Mouse (Mus musculus): ENCODE results near the gene Nusap1. TPM values are rescaled to one million over a fixed set of nuclear protein-coding genes. Genes with fewer than 3 reads are reported as not detected.

Nusap1 gene
- polyA plus RNA-seq, 1 experiment from 2014 or later: 76.5 TPM

- Histone ChIP-seq H3K4me2 (no peak overlapping the region), H3K9me3 (ENCODE audit: control insufficient read depth, low read length) (no peaks in the 10 kb centered on the region), H3K27me3 (replicated peaks; ENCODE audit: control insufficient read depth, insufficient read depth, low read length) (no peaks in the 10 kb centered on the region), H3K27ac (ENCODE audit: low read depth, low read length) (no peak overlapping the region), H3K4me1 (replicated peaks; ENCODE audit: control insufficient read depth, insufficient read depth, low read length) (no peaks in the 10 kb centered on the region), H3K36me3 (ENCODE audit: control insufficient read depth, insufficient read depth, low read length) (no peaks in the 10 kb centered on the region; the same call in 1 of the 2 replicates), H3K9ac (ENCODE audit: low read depth, low read length) (no peak overlapping the region), H3K4me3 (ENCODE audit: low read depth, low read length) (no peak overlapping the region)
- 86% methylated on average over 1 of the region's 1 CpGs for WGBS
- DNase-seq (ENCODE audit: low spot score): no peak
- no peak for ATAC-seq (replicated peaks; ENCODE audit: low FRiP score)
Observed at GRCm38 (mm10) chr2:119696111-119696510, 78.0 kb downstream of the Nusap1 start.

GRCm38 (mm10) chr2:119698472-119698871, 80.4 kb downstream of the Nusap1 start:
- Histone ChIP-seq H3K9ac (ENCODE audit: low read depth, low read length) (no peak overlapping the region), H3K4me3 (ENCODE audit: low read depth, low read length) (no peak overlapping the region), H3K27me3 (replicated peaks; ENCODE audit: control insufficient read depth, insufficient read depth, low read length) (no peaks in the 10 kb centered on the region), H3K27ac (ENCODE audit: low read depth, low read length) (no peak overlapping the region), H3K9me3 (ENCODE audit: control insufficient read depth, low read length) (no peaks in the 10 kb centered on the region), H3K36me3 (ENCODE audit: control insufficient read depth, insufficient read depth, low read length) (peaks cover 3% of the 10 kb centered on the region; the same call in 1 of the 2 replicates), H3K4me2 (no peak overlapping the region), H3K4me1 (replicated peaks; ENCODE audit: control insufficient read depth, insufficient read depth, low read length) (no peaks in the 10 kb centered on the region)
- DNase-seq (ENCODE audit: low spot score) (no peak), ATAC-seq (replicated peaks; ENCODE audit: low FRiP score) (no peak)
- 79% methylated on average over 2 of the region's 2 CpGs for WGBS

GRCm38 (mm10) chr2:119699962-119700361, 81.9 kb downstream of the Nusap1 start:
- Histone ChIP-seq H3K9ac (ENCODE audit: low read depth, low read length) (no peak overlapping the region), H3K27ac (ENCODE audit: low read depth, low read length) (no peak overlapping the region), H3K4me2 (no peak overlapping the region), H3K36me3 (ENCODE audit: control insufficient read depth, insufficient read depth, low read length) (peaks cover 5% of the 10 kb centered on the region; the same call in 1 of the 2 replicates), H3K4me3 (ENCODE audit: low read depth, low read length) (no peak overlapping the region), H3K9me3 (ENCODE audit: control insufficient read depth, low read length) (no peaks in the 10 kb centered on the region), H3K4me1 (replicated peaks; ENCODE audit: control insufficient read depth, insufficient read depth, low read length) (no peaks in the 10 kb centered on the region), H3K27me3 (replicated peaks; ENCODE audit: control insufficient read depth, insufficient read depth, low read length) (no peaks in the 10 kb centered on the region)
- no peak for DNase-seq (ENCODE audit: low spot score)
- WGBS: 91% methylated on average over 3 of the region's 3 CpGs
- ATAC-seq (replicated peaks; ENCODE audit: low FRiP score): no peak

Other genes with a start within 250 kb of the Nusap1 start
- 4.2 and 4.9 TPM in 2 replicates for gene Ino80, start 140.6 kb upstream of the Nusap1 start, polyA plus RNA-seq (2014; fragmentation: Nextera tagmentation; extraction: Ambion mirVana)
- 0.25 and 0.29 TPM in 2 replicates for gene Exd1, start 70.7 kb upstream of the Nusap1 start, polyA plus RNA-seq (2014; fragmentation: Nextera tagmentation; extraction: Ambion mirVana)
- gene Chp1, start 70.6 kb upstream of the Nusap1 start, polyA plus RNA-seq (2014; fragmentation: Nextera tagmentation; extraction: Ambion mirVana): 40.1 and 42.2 TPM in 2 replicates
- 42.0 and 47.7 TPM in 2 replicates for gene Oip5, start 171 bp downstream of the Nusap1 start, polyA plus RNA-seq (2014; fragmentation: Nextera tagmentation; extraction: Ambion mirVana)
- gene Ndufaf1, start 44.5 kb downstream of the Nusap1 start, polyA plus RNA-seq (2014; fragmentation: Nextera tagmentation; extraction: Ambion mirVana): 64.6 and 66.9 TPM in 2 replicates
- gene Rtf1, start 56.8 kb downstream of the Nusap1 start, polyA plus RNA-seq (2014; fragmentation: Nextera tagmentation; extraction: Ambion mirVana): 21.5 and 25.3 TPM in 2 replicates
- 3.9 and 4.0 TPM in 2 replicates for gene Itpka, start 124.0 kb downstream of the Nusap1 start, polyA plus RNA-seq (2014; fragmentation: Nextera tagmentation; extraction: Ambion mirVana)
- 0.19 and 0.43 TPM in 2 replicates for gene Ltk, start 142.1 kb downstream of the Nusap1 start, polyA plus RNA-seq (2014; fragmentation: Nextera tagmentation; extraction: Ambion mirVana)
- 29.1 and 30.0 TPM in 2 replicates for gene Rpap1, start 169.2 kb downstream of the Nusap1 start, polyA plus RNA-seq (2014; fragmentation: Nextera tagmentation; extraction: Ambion mirVana)
- gene Tyro3, start 179.4 kb downstream of the Nusap1 start, polyA plus RNA-seq (2014; fragmentation: Nextera tagmentation; extraction: Ambion mirVana): 5.8 and 5.9 TPM in 2 replicates

All from liver, embryonic 11.5 days (tissue).